Mouse (Mus musculus) forebrain, embryonic 12.5 days (tissue): ENCODE data around the gene Mbd4. TPM values are rescaled to one million over a fixed set of nuclear protein-coding genes. Genes with fewer than 3 reads are reported as not detected.
"Not testable (repeated sequence)": the region's sequence is repeated elsewhere in the genome, so short reads cannot be mapped to it uniquely, and the experiment has no call there.

Experiments used
- ATAC-seq: fragments of 200-750 bp; cut with Nextera tagmentation; 2 replicates; pipeline ENCODE4 v1.8.0; 2017; ENCODE audit warnings: moderate TSS enrichment; ENCODE audit not compliant: low FRiP score
- H3K27ac ChIP-seq: fragments of 300-500 bp; sonication (generic); 2 replicates; pipeline ENCODE4 v1.5.1; 2016; ENCODE audit warnings: mild to moderate bottlenecking
- H3K27me3 ChIP-seq: fragments of 300-500 bp; sonication (generic); 2 replicates; pipeline ENCODE4 v1.6.1; 2016; ENCODE audit warnings: mild to moderate bottlenecking
- H3K36me3 ChIP-seq: fragments of 300-500 bp; sonication (generic); replicated peaks from 2 replicates; pipeline ENCODE4 v1.6.1; 2016; ENCODE audit warnings: mild to moderate bottlenecking
- H3K4me1 ChIP-seq: fragments of 300-500 bp; sonication (generic); 2 replicates; pipeline ENCODE4 v1.6.1; 2016
- H3K4me2 ChIP-seq: fragments of 300-500 bp; sonication (generic); 2 replicates; pipeline ENCODE4 v1.6.1; 2016; ENCODE audit warnings: mild to moderate bottlenecking, moderate library complexity
- H3K4me3 ChIP-seq: fragments of 300-500 bp; sonication (generic); replicated peaks from 2 replicates; pipeline ENCODE4 v1.5.1; 2016; ENCODE audit warnings: mild to moderate bottlenecking
- H3K9ac ChIP-seq: fragments of 300-500 bp; sonication (generic); 2 replicates; pipeline ENCODE4 v1.6.1; 2016; ENCODE audit warnings: mild to moderate bottlenecking
- H3K9me3 ChIP-seq: fragments of 300-500 bp; sonication (generic); 2 replicates; pipeline ENCODE4 v1.6.1; 2016
- WGBS: fragments of 180-500 bp; shearing (Covaris S2); methylation state at CpG from one replicate; pipeline ENCODE4 v1.1.7; 2016; 5-methylcytosine and 5-hydroxymethylcytosine counted together
- polyA plus RNA-seq: library from polyadenylated mRNA; unstranded; fragments of >200 nt; fragmentation: Nextera tagmentation; extraction: Ambion mirVana; gene quantifications from 2 replicates; pipeline ENCODE4 v1.2.1, GENCODE M21; 2016

Gene Mbd4
- polyA plus RNA-seq, 1 experiment from 2014 or later = 28.7 TPM

- H3K4me2 ChIP-seq = no peak overlapping the region
- no peak for ATAC-seq
These were observed 33.7 kb upstream of the Mbd4 start for GRCm38 (mm10) chr6:115886894-115887293.

GRCm38 (mm10) chr6:115884018-115884417 lies 30.8 kb upstream of the Mbd4 start:
- Histone ChIP-seq H3K4me3 (no peak overlapping the region), H3K27me3 (no peaks in the 10 kb centered on the region), H3K4me2 (no peak overlapping the region), H3K36me3 (peaks cover 39% of the 10 kb centered on the region), H3K4me1 (no peaks in the 10 kb centered on the region), H3K27ac (no peak overlapping the region), H3K9me3 (0 out of 2 replicates have a peak, but pooled peaks cover 4% of the 10 kb centered on the region), H3K9ac (no peak overlapping the region)
- ATAC-seq = no peak

More at GRCm38 (mm10) chr6:115886894-115887293, 33.7 kb upstream of the Mbd4 start:
- Histone ChIP-seq H3K36me3 (peaks cover 46% of the 10 kb centered on the region), H3K27me3 (no peaks in the 10 kb centered on the region), H3K9ac (no peak overlapping the region), H3K4me3 (no peak overlapping the region), H3K9me3 (0 out of 2 replicates have a peak, but pooled peaks cover 4% of the 10 kb centered on the region), H3K4me1 (peaks cover 16% of the 10 kb centered on the region), H3K27ac (no peak overlapping the region)
- WGBS = 65% methylated on average over 4 of the region's 4 CpGs

- no peak overlapping the region for H3K4me3 ChIP-seq
- H3K4me2 ChIP-seq = no peak overlapping the region
- no peak for ATAC-seq
- H3K36me3 ChIP-seq = peaks cover 25% of the 10 kb centered on the region
- H3K9ac ChIP-seq = no peak overlapping the region
- no peaks in the 10 kb centered on the region for H3K9me3 ChIP-seq
- H3K4me1 ChIP-seq = no peaks in the 10 kb centered on the region
- 96% methylated on average over 8 of the region's 8 CpGs for WGBS
- H3K27ac ChIP-seq = no peak overlapping the region
- no peaks in the 10 kb centered on the region for H3K27me3 ChIP-seq
These were observed 27.6 kb upstream of the Mbd4 start for GRCm38 (mm10) chr6:115880751-115881150.

GRCm38 (mm10) chr6:115879736-115880135 lies 26.6 kb upstream of the Mbd4 start:
- no peak overlapping the region for H3K4me3 ChIP-seq
- no peaks in the 10 kb centered on the region for H3K4me1 ChIP-seq
- 87% methylated on average over 6 of the region's 6 CpGs for WGBS
- no peak overlapping the region for H3K9ac ChIP-seq
- no peak overlapping the region for H3K4me2 ChIP-seq
- ATAC-seq = no peak
- H3K27me3 ChIP-seq = no peaks in the 10 kb centered on the region
- no peaks in the 10 kb centered on the region for H3K9me3 ChIP-seq
- H3K36me3 ChIP-seq = peaks cover 27% of the 10 kb centered on the region
- H3K27ac ChIP-seq = no peak overlapping the region

- H3K9me3 ChIP-seq = no peaks in the 10 kb centered on the region
- no peak overlapping the region for H3K4me2 ChIP-seq
- no peaks in the 10 kb centered on the region for H3K27me3 ChIP-seq
- H3K9ac ChIP-seq = no peak overlapping the region
- ATAC-seq = no peak
- H3K27ac ChIP-seq = no peak overlapping the region
- H3K4me1 ChIP-seq = no peaks in the 10 kb centered on the region
- H3K36me3 ChIP-seq = peaks cover 19% of the 10 kb centered on the region
- 88% methylated on average over 6 of the region's 6 CpGs for WGBS
- H3K4me3 ChIP-seq = no peak overlapping the region
These were observed 25.5 kb upstream of the Mbd4 start for GRCm38 (mm10) chr6:115878694-115879093.

- Histone ChIP-seq H3K27me3 (no peaks in the 10 kb centered on the region), H3K4me1 (no peaks in the 10 kb centered on the region), H3K9me3 (no peaks in the 10 kb centered on the region), H3K27ac (no peak overlapping the region), H3K4me3 (no peak overlapping the region), H3K4me2 (no peak overlapping the region), H3K36me3 (peaks cover 18% of the 10 kb centered on the region), H3K9ac (no peak overlapping the region)
- WGBS = 95% methylated on average over 2 of the region's 2 CpGs
- no peak for ATAC-seq
These were observed 24.1 kb upstream of the Mbd4 start for GRCm38 (mm10) chr6:115877239-115877638.

- H3K4me1 ChIP-seq, H3K9me3 ChIP-seq, H3K27me3 ChIP-seq, H3K36me3 ChIP-seq, H3K27ac ChIP-seq, H3K4me2 ChIP-seq, H3K4me3 ChIP-seq, ATAC-seq, H3K9ac ChIP-seq: not testable (repeated sequence)
- no CpG with 5 or more reads among the region's 3 CpGs for WGBS
These were observed 18.1 kb upstream of the Mbd4 start for GRCm38 (mm10) chr6:115871318-115871717.

- not testable (repeated sequence) for H3K4me2 ChIP-seq
- no CpG with 5 or more reads among the region's 3 CpGs for WGBS
These were observed 14.0 kb upstream of the Mbd4 start for GRCm38 (mm10) chr6:115867157-115867556.

GRCm38 (mm10) chr6:115865246-115865645 lies 12.1 kb upstream of the Mbd4 start:
- Histone ChIP-seq H3K4me2 (no peak overlapping the region), H3K27me3 (no peaks in the 10 kb centered on the region), H3K4me1 (no peaks in the 10 kb centered on the region), H3K9me3 (no peaks in the 10 kb centered on the region), H3K9ac (no peak overlapping the region), H3K27ac (no peak overlapping the region), H3K4me3 (no peak overlapping the region), H3K36me3 (peaks cover 13% of the 10 kb centered on the region; the same call in 1 of the 2 replicates)
- WGBS = 95% methylated on average over 4 of the region's 4 CpGs
- no peak for ATAC-seq

More at GRCm38 (mm10) chr6:115867157-115867556, 14.0 kb upstream of the Mbd4 start:
- not testable (repeated sequence) for ATAC-seq, H3K4me1 ChIP-seq, H3K9ac ChIP-seq, H3K9me3 ChIP-seq, H3K27me3 ChIP-seq, H3K4me3 ChIP-seq, H3K27ac ChIP-seq
- peaks cover 13% of the 10 kb centered on the region; the same call in 1 of the 2 replicates for H3K36me3 ChIP-seq

- H3K27me3 ChIP-seq = no peaks in the 10 kb centered on the region
- ATAC-seq = no peak
- no peaks in the 10 kb centered on the region for H3K4me1 ChIP-seq
- no peak overlapping the region for H3K27ac ChIP-seq
- H3K4me2 ChIP-seq = no peak overlapping the region
- H3K36me3 ChIP-seq = peaks cover 13% of the 10 kb centered on the region; the same call in 1 of the 2 replicates
- 77% methylated on average over 7 of the region's 7 CpGs for WGBS
- no peaks in the 10 kb centered on the region for H3K9me3 ChIP-seq
- H3K4me3 ChIP-seq = no peak overlapping the region
- H3K9ac ChIP-seq = no peak overlapping the region
These were observed 10.2 kb upstream of the Mbd4 start for GRCm38 (mm10) chr6:115863340-115863841.

- Histone ChIP-seq H3K27ac (no peak overlapping the region), H3K4me2 (no peak overlapping the region), H3K9me3 (no peaks in the 10 kb centered on the region), H3K4me1 (peaks cover 8% of the 10 kb centered on the region; the same call in 1 of the 2 replicates), H3K36me3 (peaks cover 13% of the 10 kb centered on the region; the same call in 1 of the 2 replicates), H3K9ac (no peak overlapping the region), H3K27me3 (no peaks in the 10 kb centered on the region), H3K4me3 (no peak overlapping the region)
- no peak for ATAC-seq
- 83% methylated on average over 7 of the region's 7 CpGs for WGBS
These were observed 6.9 kb upstream of the Mbd4 start for GRCm38 (mm10) chr6:115860027-115860556.

GRCm38 (mm10) chr6:115859258-115859657 lies 6.1 kb upstream of the Mbd4 start:
- Histone ChIP-seq H3K27me3 (no peaks in the 10 kb centered on the region), H3K36me3 (peaks cover 11% of the 10 kb centered on the region; the same call in 1 of the 2 replicates), H3K4me3 (no peak overlapping the region), H3K4me2 (no peak overlapping the region), H3K9me3 (no peaks in the 10 kb centered on the region), H3K27ac (no peak overlapping the region), H3K9ac (no peak overlapping the region), H3K4me1 (peaks cover 8% of the 10 kb centered on the region; the same call in 1 of the 2 replicates)
- ATAC-seq = no peak
- 59% methylated on average over 4 of the region's 4 CpGs for WGBS

GRCm38 (mm10) chr6:115856361-115856745 lies 3.2 kb upstream of the Mbd4 start:
- Histone ChIP-seq H3K4me3 (no peak overlapping the region), H3K36me3 (no peaks in the 10 kb centered on the region), H3K9me3 (no peaks in the 10 kb centered on the region), H3K9ac (no peak overlapping the region; the same call in 1 of the 2 replicates), H3K4me2 (no peak overlapping the region), H3K27ac (no peak overlapping the region), H3K4me1 (peaks cover 21% of the 10 kb centered on the region), H3K27me3 (no peaks in the 10 kb centered on the region)
- 81% methylated on average over 4 of the region's 4 CpGs for WGBS
- no peak for ATAC-seq
